Mouse (Mus musculus) CH12.LX (cell line): ENCODE measurements around the gene Dscaml1.

ENCODE experiments used
- BHLHE40 ChIP-seq: IDR thresholded peaks from 2 replicates; pipeline ENCODE4 v1.6.1; 2011; ENCODE audit warnings: mild to moderate bottlenecking, low read depth, low read length, improper control_type of control experiment
- CTCF ChIP-seq, 2 experiments: IDR thresholded peaks in 1 of 2; conservative IDR thresholded peaks in 1 of 2; 2 replicates each; pipeline ENCODE4 v1.5.1; 2011 to 2012; ENCODE audit warnings: low read depth in 2 of 2, low read length in 2 of 2, improper control_type of control experiment in 1 of 2, inconsistent platforms in 1 of 2, mild to moderate bottlenecking in 1 of 2, moderate library complexity in 1 of 2
- E2F4 ChIP-seq: IDR thresholded peaks from 2 replicates; pipeline ENCODE4 v1.6.1; 2011; ENCODE audit warnings: low read depth, low read length, improper control_type of control experiment; ENCODE audit not compliant: insufficient replicate concordance
- GABPA ChIP-seq: IDR thresholded peaks from 2 replicates; pipeline ENCODE4 v1.6.1; 2012; ENCODE audit warnings: low read depth, low read length, improper control_type of control experiment, inconsistent platforms; ENCODE audit not compliant: insufficient replicate concordance
- HCFC1 ChIP-seq: IDR thresholded peaks from 2 replicates; pipeline ENCODE4 v1.6.1; 2012; ENCODE audit warnings: low read depth, mild to moderate bottlenecking, inconsistent platforms, low read length, improper control_type of control experiment

DNA sequence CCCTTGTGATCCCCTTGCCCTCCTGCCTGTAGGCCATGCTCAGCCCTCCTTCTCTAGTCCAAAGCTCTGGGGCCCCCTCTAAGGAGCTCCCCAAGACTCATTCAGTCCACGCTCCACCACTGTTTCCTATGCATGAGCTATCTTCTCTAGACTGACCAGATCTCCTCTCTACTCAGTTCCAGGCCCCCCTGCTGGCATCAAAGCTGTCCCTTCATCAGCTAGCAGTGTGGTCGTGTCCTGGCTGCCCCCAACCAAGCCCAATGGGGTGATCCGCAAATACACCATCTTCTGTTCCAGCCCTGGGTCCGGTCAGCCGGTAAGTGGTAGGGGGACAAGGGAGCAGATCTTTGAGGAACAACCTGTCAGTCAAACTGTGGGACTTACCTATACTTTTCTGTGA lies 305.4 kb downstream of the Dscaml1 start:
- TF ChIP-seq HCFC1, result no peak
- no peak for TF ChIP-seq CTCF (conservative IDR thresholded peaks at IDR 0.05 in 1 of 2, IDR thresholded peaks at IDR 0.05 in 1 of 2; ENCODE audit: low read depth in 2 of 2, low read length in 2 of 2)
- TF ChIP-seq BHLHE40, result no peak
- no peak for TF ChIP-seq GABPA
- TF ChIP-seq E2F4, result no peak
